Mouse (Mus musculus): ENCODE measurements at regions not wholly inside any gene's neighbourhood (a gene's known extent, or its start where the extent isn't known, plus 50 kb on each side); places are given as distances from the start of the nearest gene placed in this dataset.

DNA sequence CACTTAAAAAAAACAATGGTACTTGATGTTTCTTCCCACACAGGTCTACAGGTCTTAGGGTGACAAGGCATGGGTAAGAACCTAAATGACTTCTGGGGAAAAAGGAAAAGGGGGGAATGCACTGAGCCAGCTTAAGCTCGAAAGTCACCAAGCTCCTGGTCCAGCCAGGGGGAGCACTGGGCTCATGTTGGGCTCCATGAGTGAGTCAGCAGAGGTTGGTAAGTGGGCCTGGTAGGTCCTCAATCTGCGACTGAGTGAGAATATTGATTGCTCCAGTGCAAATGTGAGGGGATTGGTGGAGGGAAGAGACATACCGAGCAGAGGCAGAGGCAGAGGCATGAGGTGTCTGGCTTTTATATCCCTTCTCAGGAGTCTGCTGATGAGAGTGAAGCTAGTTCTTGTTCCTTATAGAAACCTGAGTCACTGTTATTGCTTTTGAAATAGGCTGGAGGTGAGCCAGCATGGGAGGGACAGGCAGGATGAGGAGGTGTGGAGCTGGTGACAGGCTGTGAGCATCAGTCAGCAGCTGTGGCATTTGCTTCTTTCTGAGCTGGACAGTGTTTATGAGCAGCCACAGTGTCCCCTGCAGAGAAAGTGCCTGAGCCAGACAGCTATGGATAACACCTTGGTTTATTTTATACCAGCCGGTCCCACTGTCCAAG, 63.2 kb upstream of the Slc22a23 start:
- TF ChIP-seq EP300 (IDR thresholded peaks at IDR 0.05) = no peak
- no peak for TF ChIP-seq CTCF (IDR thresholded peaks at IDR 0.05)

Data from lung, postnatal 0 days (tissue).